8 mouse cellular contexts compared by ENCODE assay signal in the genomic region with DNA sequence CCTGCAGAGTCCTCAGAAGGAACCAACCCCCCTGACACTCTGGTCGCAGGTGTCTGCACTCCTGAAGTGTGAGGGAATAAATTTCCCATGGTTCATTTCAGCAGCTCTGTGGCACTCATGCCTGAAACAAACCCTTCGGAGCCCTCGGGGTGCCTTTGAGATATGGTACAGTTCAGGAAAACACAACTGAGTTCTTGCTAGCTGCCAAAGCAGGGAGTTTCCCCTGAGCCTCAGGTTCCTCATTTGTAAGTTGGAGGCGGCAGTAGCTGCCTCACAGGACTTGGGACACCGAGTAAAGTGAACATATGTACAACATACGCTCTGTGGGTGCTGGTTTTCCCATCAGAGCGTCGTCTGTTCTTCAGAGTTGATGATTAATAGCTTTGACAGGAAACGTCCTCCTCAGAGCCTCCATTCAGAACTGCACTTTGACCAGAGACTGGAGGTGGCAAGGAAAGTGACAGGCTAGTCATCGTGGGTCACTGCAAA. TPM values are rescaled to one million over a fixed set of nuclear protein-coding genes. Genes with fewer than 3 reads are reported as not detected.
A peak's percentile ranks its signal among the peaks of the same experiment; 100 is the strongest.
DNase-seq lines count a peak whose midpoint lies in the region; ATAC-seq and TF ChIP-seq lines count a peak whose summit lies in the region.

No protein-coding gene starts in this region.

- peaks cover 18% of the 10 kb centered on the region for H3K4me1 ChIP-seq in intestine, embryonic 16.5 days (ENCODE audit: control insufficient read depth, insufficient read depth, low read length)
- H3K4me1 ChIP-seq in liver, embryonic 15.5 days (replicated peaks), result peaks cover 40% of the 10 kb centered on the region
- no peaks in the 10 kb centered on the region for H3K4me1 ChIP-seq in stomach, postnatal 0 days (replicated peaks; ENCODE audit: control insufficient read depth, insufficient read depth)
- no peaks in the 10 kb centered on the region; the same call in 1 of the 2 replicates for H3K4me1 ChIP-seq in hindbrain, embryonic 11.5 days (replicated peaks; ENCODE audit: control insufficient read depth, insufficient read depth, low read length)

- H3K27me3 ChIP-seq in intestine, embryonic 16.5 days (replicated peaks; ENCODE audit: control insufficient read depth, insufficient read depth, low read length), result no peaks in the 10 kb centered on the region
- no peaks in the 10 kb centered on the region for H3K27me3 ChIP-seq in liver, embryonic 15.5 days
- H3K27me3 ChIP-seq in stomach, postnatal 0 days (ENCODE audit: control insufficient read depth, insufficient read depth, low read length), result no peaks in the 10 kb centered on the region
- H3K27me3 ChIP-seq in hindbrain, embryonic 11.5 days (ENCODE audit: control insufficient read depth, insufficient read depth, low read length), result no peaks in the 10 kb centered on the region

- H3K4me2 ChIP-seq in intestine, embryonic 16.5 days (ENCODE audit: low read depth, low read length), result peak overlapping the region; percentile 32
- peak overlapping the region; percentile 13; the same call in 1 of the 2 replicates for H3K4me2 ChIP-seq in liver, embryonic 15.5 days
- H3K4me2 ChIP-seq in stomach, postnatal 0 days (replicated peaks; ENCODE audit: low read depth), result no peak overlapping the region
- H3K4me2 ChIP-seq in hindbrain, embryonic 11.5 days (replicated peaks; ENCODE audit: low read depth, low read length), result no peak overlapping the region

- H3K36me3 ChIP-seq in intestine, embryonic 16.5 days (ENCODE audit: control insufficient read depth, insufficient read depth, low read length), result no peaks in the 10 kb centered on the region
- H3K36me3 ChIP-seq in liver, embryonic 15.5 days (replicated peaks), result no peaks in the 10 kb centered on the region
- H3K36me3 ChIP-seq in stomach, postnatal 0 days (ENCODE audit: control insufficient read depth, insufficient read depth, low read length), result no peaks in the 10 kb centered on the region
- H3K36me3 ChIP-seq in hindbrain, embryonic 11.5 days (ENCODE audit: control insufficient read depth, insufficient read depth, low read length), result no peaks in the 10 kb centered on the region

- peak overlapping the region; percentile 39; the same call in 1 of the 2 replicates for H3K9ac ChIP-seq in intestine, embryonic 16.5 days (ENCODE audit: low read depth, low read length)
- H3K9ac ChIP-seq in liver, embryonic 15.5 days, result no peak overlapping the region
- no peak overlapping the region for H3K9ac ChIP-seq in stomach, postnatal 0 days (ENCODE audit: low read length)
- H3K9ac ChIP-seq in hindbrain, embryonic 11.5 days (ENCODE audit: low read depth, low read length), result no peak overlapping the region

- no peak for TF ChIP-seq CTCF in stomach, postnatal 0 days (IDR thresholded peaks at IDR 0.05; ENCODE audit: low read depth)

- WGBS in intestine, embryonic 16.5 days, result 37% methylated on average over 10 of the region's 10 CpGs
- WGBS in liver, embryonic 15.5 days (ENCODE audit: insufficient replicate concordance), result 6% methylated on average over 10 of the region's 10 CpGs
- 35% methylated on average over 10 of the region's 10 CpGs for WGBS in stomach, postnatal 0 days
- WGBS in hindbrain, embryonic 11.5 days, result 56% methylated on average over 10 of the region's 10 CpGs

- DNase-seq in layer of hippocampus, adult 9-11 months, result peak; percentile 64
- DNase-seq in layer of hippocampus, postnatal 25 days (ENCODE audit: extremely low spot score in 1 of 2, low spot score in 1 of 2), result no peak
- DNase-seq in stomach, postnatal 0 days (ENCODE audit: low spot score), result peak; percentile 28
- no peak for DNase-seq in hindbrain, embryonic 11.5 days (ENCODE audit: low spot score)
- no peak for DNase-seq in cerebellum, adult 9-10 months
- DNase-seq in left cerebral cortex, postnatal 25 days (ENCODE audit: low spot score in 2 of 2), result no peak

- intact Hi-C loops in left cerebral cortex, postnatal 25 days (cut with DNase I), result no loop called here

- peak; percentile 71 for ATAC-seq in intestine, embryonic 16.5 days
- ATAC-seq in liver, embryonic 15.5 days (ENCODE audit: insufficient read depth), result peak; percentile 20
- ATAC-seq in stomach, postnatal 0 days (ENCODE audit: low FRiP score, low TSS enrichment), result peak; percentile 46
- ATAC-seq in hindbrain, embryonic 11.5 days (ENCODE audit: low FRiP score), result no peak

- peak overlapping the region; percentile 93 for H3K27ac ChIP-seq in intestine, embryonic 16.5 days (ENCODE audit: low read length)
- H3K27ac ChIP-seq in liver, embryonic 15.5 days (replicated peaks), result peak overlapping the region; percentile 67
- H3K27ac ChIP-seq in stomach, postnatal 0 days (replicated peaks), result peak overlapping the region; percentile 9; the same call in 1 of the 2 replicates
- H3K27ac ChIP-seq in hindbrain, embryonic 11.5 days (ENCODE audit: low read depth, low read length), result no peak overlapping the region

- TF ChIP-seq EP300 in stomach, postnatal 0 days (optimal IDR thresholded peaks at IDR 0.05), result no peak

- H3K9me3 ChIP-seq in intestine, embryonic 16.5 days (ENCODE audit: control insufficient read depth, low read length), result no peaks in the 10 kb centered on the region
- H3K9me3 ChIP-seq in liver, embryonic 15.5 days (replicated peaks), result no peaks in the 10 kb centered on the region
- H3K9me3 ChIP-seq in stomach, postnatal 0 days (ENCODE audit: control insufficient read depth, low read length), result no peaks in the 10 kb centered on the region
- no peaks in the 10 kb centered on the region for H3K9me3 ChIP-seq in hindbrain, embryonic 11.5 days (ENCODE audit: control insufficient read depth, low read length)

- no peak overlapping the region for H3K4me3 ChIP-seq in intestine, embryonic 16.5 days (ENCODE audit: low read length)
- no peak overlapping the region for H3K4me3 ChIP-seq in liver, embryonic 15.5 days (replicated peaks)
- no peak overlapping the region for H3K4me3 ChIP-seq in stomach, postnatal 0 days (ENCODE audit: low read depth, low read length)
- no peak overlapping the region for H3K4me3 ChIP-seq in hindbrain, embryonic 11.5 days (ENCODE audit: low read depth, low read length)

RNA-seq across cellular contexts. Expression of gene Tefm, which starts 3.9 kb away (rescaled TPM):
- 10 to 100 TPM in 1 of 2 experiments, 1 to 10 TPM in 1; 9.2 to 10.8 TPM for total RNA-seq in layer of hippocampus, postnatal 25 days (2021)
- polyA plus RNA-seq in intestine, embryonic 16.5 days (2015; fragmentation: Nextera tagmentation; extraction: Ambion mirVana), result 28.8 and 33.1 TPM in 2 replicates
- 11.9 and 12.2 TPM in 2 replicates for polyA plus RNA-seq in liver, embryonic 15.5 days (2015; fragmentation: Nextera tagmentation; extraction: Ambion mirVana)
- 18.6 and 20.5 TPM in 2 replicates for polyA plus RNA-seq in stomach, postnatal 0 days (2015; fragmentation: Nextera tagmentation; extraction: Ambion mirVana)
- 29.4 and 34.6 TPM in 2 replicates for polyA plus RNA-seq in hindbrain, embryonic 11.5 days (2014; fragmentation: Nextera tagmentation; extraction: Ambion mirVana)
- total RNA-seq in left cerebral cortex, postnatal 25 days (2021), result 10 to 100 TPM in 1 of 2 experiments, 1 to 10 TPM in 1; 9.4 to 10.0 TPM

RNA-seq across cellular contexts. Expression of gene Adap2, which starts 8.1 kb away (rescaled TPM):
- 1 to 10 TPM; 7.0 to 7.4 TPM for total RNA-seq in layer of hippocampus, postnatal 25 days (2021)
- 4.9 and 5.1 TPM in 2 replicates for polyA plus RNA-seq in intestine, embryonic 16.5 days (2015; fragmentation: Nextera tagmentation; extraction: Ambion mirVana)
- polyA plus RNA-seq in liver, embryonic 15.5 days (2015; fragmentation: Nextera tagmentation; extraction: Ambion mirVana), result 6.5 and 8.2 TPM in 2 replicates
- 3.6 and 5.4 TPM in 2 replicates for polyA plus RNA-seq in stomach, postnatal 0 days (2015; fragmentation: Nextera tagmentation; extraction: Ambion mirVana)
- polyA plus RNA-seq in hindbrain, embryonic 11.5 days (2014; fragmentation: Nextera tagmentation; extraction: Ambion mirVana), result 1.1 and 1.4 TPM in 2 replicates
- total RNA-seq in left cerebral cortex, postnatal 25 days (2021), result 1 to 10 TPM; 6.9 to 7.8 TPM

RNA-seq across cellular contexts. Expression of gene Rnf135, which starts 37.8 kb away (rescaled TPM):
- total RNA-seq in layer of hippocampus, postnatal 25 days (2021), result 1 to 10 TPM; 3.5 to 3.9 TPM
- polyA plus RNA-seq in intestine, embryonic 16.5 days (2015; fragmentation: Nextera tagmentation; extraction: Ambion mirVana), result 11.7 and 11.8 TPM in 2 replicates
- 5.3 and 6.1 TPM in 2 replicates for polyA plus RNA-seq in liver, embryonic 15.5 days (2015; fragmentation: Nextera tagmentation; extraction: Ambion mirVana)
- polyA plus RNA-seq in stomach, postnatal 0 days (2015; fragmentation: Nextera tagmentation; extraction: Ambion mirVana), result 7.5 and 8.8 TPM in 2 replicates
- 3.3 and 3.8 TPM in 2 replicates for polyA plus RNA-seq in hindbrain, embryonic 11.5 days (2014; fragmentation: Nextera tagmentation; extraction: Ambion mirVana)
- 1 to 10 TPM; 3.4 to 4.1 TPM for total RNA-seq in left cerebral cortex, postnatal 25 days (2021)

RNA-seq across cellular contexts. Expression of gene Atad5, which starts 56.6 kb away (rescaled TPM):
- 1 to 10 TPM; 3.5 to 4.1 TPM for total RNA-seq in layer of hippocampus, postnatal 25 days (2021)
- 4.7 and 5.6 TPM in 2 replicates for polyA plus RNA-seq in intestine, embryonic 16.5 days (2015; fragmentation: Nextera tagmentation; extraction: Ambion mirVana)
- 9.1 and 9.4 TPM in 2 replicates for polyA plus RNA-seq in liver, embryonic 15.5 days (2015; fragmentation: Nextera tagmentation; extraction: Ambion mirVana)
- polyA plus RNA-seq in stomach, postnatal 0 days (2015; fragmentation: Nextera tagmentation; extraction: Ambion mirVana), result 1.6 and 2.2 TPM in 2 replicates
- 14.7 and 17.7 TPM in 2 replicates for polyA plus RNA-seq in hindbrain, embryonic 11.5 days (2014; fragmentation: Nextera tagmentation; extraction: Ambion mirVana)
- total RNA-seq in left cerebral cortex, postnatal 25 days (2021), result 1 to 10 TPM; 2.7 to 3.3 TPM

Comparison
In these comparisons a context has a peak if more than half of its experiments do, and no peak if none do; other contexts are left out.
1. DNase-seq: peak in layer of hippocampus, adult 9-11 months (single experiment) and stomach, postnatal 0 days (single experiment); none in layer of hippocampus, postnatal 25 days (0 of 2), hindbrain, embryonic 11.5 days (single experiment), cerebellum, adult 9-10 months (single experiment) and left cerebral cortex, postnatal 25 days (0 of 2).
2. H3K4me2 ChIP-seq: peak in intestine, embryonic 16.5 days (single experiment) and liver, embryonic 15.5 days (single experiment); none in stomach, postnatal 0 days (single experiment) and hindbrain, embryonic 11.5 days (single experiment).